Mouse (Mus musculus) brain, adult 10 weeks (tissue): ENCODE results near the gene Vps52. TPM values are rescaled to one million over a fixed set of nuclear protein-coding genes. Genes with fewer than 3 reads are reported as not detected.

Experiments
- polyA plus RNA-seq: library from polyadenylated mRNA; stranded (reverse); fragments of 350-450 nt; fragmentation: Illumina TruSeq; extraction: RNeasy Lipid Tissue Mini Kit (QIAGEN cat#74804); gene quantifications from one replicate; pipeline ENCODE4 v1.2.3, GENCODE M21; 2015; ENCODE audit warnings: low read depth, low replicate concordance

Vps52 gene
- polyA plus RNA-seq, result 65.0 TPM

GRCm38 (mm10) chr17:33955555-33956214, at the start of gene Vps52, which contains the start of gene Rps18:
Gene Vps52, plus strand, starts transcription at chr17:33955812.
Gene Rps18, minus strand, starts transcription at chr17:33956001.

GRCm38 (mm10) chr17:33909077-33909868, 46.3 kb upstream of the Vps52 start, which contains the start of gene Daxx:
Gene Daxx, plus strand, starts transcription at chr17:33909414.

GRCm38 (mm10) chr17:33915671-33916250, 39.9 kb upstream of the Vps52 start, which contains the start of the genes Tapbp and Zbtb22:
Gene Tapbp, plus strand, starts transcription at chr17:33915899.
Gene Zbtb22, plus strand, starts transcription at chr17:33915904.

GRCm38 (mm10) chr17:33929371-33930279, 26.0 kb upstream of the Vps52 start, which contains the start of gene Rgl2:
Gene Rgl2, plus strand, starts transcription at chr17:33929543.

GRCm38 (mm10) chr17:33940206-33940805, 15.3 kb upstream of the Vps52 start, which contains the start of the genes Pfdn6 and Wdr46:
Gene Pfdn6, minus strand, starts transcription at chr17:33940343.
Gene Wdr46, plus strand, starts transcription at chr17:33940660.

GRCm38 (mm10) chr17:33951021-33951946, 4.3 kb upstream of the Vps52 start, which contains the start of gene B3galt4:
Gene B3galt4, minus strand, starts transcription at chr17:33951488.

GRCm38 (mm10) chr17:34000150-34000537, 44.5 kb downstream of the Vps52 start, which contains the start of gene H2-K1:
Gene H2-K1, minus strand, starts transcription at chr17:34000347.

Other genes starting within 250 kb of the Vps52 start
- gene March2, start 237.1 kb upstream of the Vps52 start, polyA plus RNA-seq, result 123 TPM
- gene Rab11b, start 195.3 kb upstream of the Vps52 start, polyA plus RNA-seq, result 275 TPM
- 4.1 TPM for gene Angptl4, start 174.0 kb upstream of the Vps52 start, polyA plus RNA-seq
- gene Kank3, start 145.3 kb upstream of the Vps52 start, polyA plus RNA-seq, result 37.8 TPM
- 822 TPM for gene Rps28, start 131.2 kb upstream of the Vps52 start, polyA plus RNA-seq
- 455 TPM for gene Ndufa7, start 131.2 kb upstream of the Vps52 start, polyA plus RNA-seq
- 25.9 TPM for gene Cd320, start 112.7 kb upstream of the Vps52 start, polyA plus RNA-seq
- gene Gm7029, start 82.0 kb upstream of the Vps52 start, polyA plus RNA-seq, result not detected
- gene Kifc1, start 65.2 kb upstream of the Vps52 start, polyA plus RNA-seq, result 1.2 TPM
- gene Platr17, start 50.7 kb upstream of the Vps52 start, polyA plus RNA-seq, result 1.1 TPM
- gene Daxx, start 46.4 kb upstream of the Vps52 start, polyA plus RNA-seq, result 20.5 TPM
- 19.5 TPM for gene Tapbp, start 39.9 kb upstream of the Vps52 start, polyA plus RNA-seq
- gene Zbtb22, start 39.9 kb upstream of the Vps52 start, polyA plus RNA-seq, result 25.3 TPM
- 73.9 TPM for gene Rgl2, start 26.3 kb upstream of the Vps52 start, polyA plus RNA-seq
- 145 TPM for gene Pfdn6, start 15.5 kb upstream of the Vps52 start, polyA plus RNA-seq
- 10.6 TPM for gene Wdr46, start 15.2 kb upstream of the Vps52 start, polyA plus RNA-seq
- gene B3galt4, start 4.3 kb upstream of the Vps52 start, polyA plus RNA-seq, result 6.7 TPM
- gene Rps18, start 189 bp downstream of the Vps52 start, polyA plus RNA-seq, result 1,085 TPM
- gene H2-K1, start 44.5 kb downstream of the Vps52 start, polyA plus RNA-seq, result 54.0 TPM
- 43.2 TPM for gene Ring1, start 68.9 kb downstream of the Vps52 start, polyA plus RNA-seq
- gene H2-Ke6, start 72.2 kb downstream of the Vps52 start, polyA plus RNA-seq, result 71.2 TPM
- gene Slc39a7, start 75.9 kb downstream of the Vps52 start, polyA plus RNA-seq, result 90.9 TPM
- gene Rxrb, start 76.0 kb downstream of the Vps52 start, polyA plus RNA-seq, result 71.9 TPM
- gene Col11a2, start 83.6 kb downstream of the Vps52 start, polyA plus RNA-seq, result 8.4 TPM
- 1.2 TPM for gene H2-Oa, start 136.5 kb downstream of the Vps52 start, polyA plus RNA-seq
- gene H2-DMa, start 163.7 kb downstream of the Vps52 start, polyA plus RNA-seq, result 15.6 TPM
- 127 TPM for gene Brd2, start 166.8 kb downstream of the Vps52 start, polyA plus RNA-seq
- gene H2-DMb2, start 187.5 kb downstream of the Vps52 start, polyA plus RNA-seq, result 0.57 TPM
- 2.6 TPM for gene H2-DMb1, start 197.3 kb downstream of the Vps52 start, polyA plus RNA-seq
- 2.1 TPM for gene Tap1, start 231.7 kb downstream of the Vps52 start, polyA plus RNA-seq
- 3.4 TPM for gene Psmb9, start 232.0 kb downstream of the Vps52 start, polyA plus RNA-seq
- 7.5 TPM for gene Psmb8, start 241.9 kb downstream of the Vps52 start, polyA plus RNA-seq
- gene Tap2, start 247.7 kb downstream of the Vps52 start, polyA plus RNA-seq, result 5.0 TPM